Mouse (Mus musculus) stomach, postnatal 0 days (tissue): ENCODE results near the gene Prdx5. TPM values are rescaled to one million over a fixed set of nuclear protein-coding genes. Genes with fewer than 3 reads are reported as not detected.
A peak's percentile ranks its signal among the peaks of the same experiment; 100 is the strongest.

Source experiments
- ATAC-seq: fragments of 200-750 bp; cut with Nextera tagmentation; 2 replicates; pipeline ENCODE4 v1.8.0; 2017; ENCODE audit not compliant: low FRiP score, low TSS enrichment
- DNase-seq: peaks from one replicate; pipeline ENCODE4 v3.0.0-alpha.2; 2016; ENCODE audit warnings: low spot score
- H3K27ac ChIP-seq: fragments of 300-500 bp; sonication (generic); replicated peaks from 2 replicates; pipeline ENCODE4 v1.5.1; 2014; ENCODE audit warnings: mild to moderate bottlenecking, control low read depth
- H3K27me3 ChIP-seq: fragments of 300-500 bp; sonication (generic); 2 replicates; pipeline ENCODE4 v1.6.1; 2014; ENCODE audit warnings: low read length; ENCODE audit not compliant: control insufficient read depth, insufficient read depth
- H3K36me3 ChIP-seq: fragments of 300-500 bp; sonication (generic); 2 replicates; pipeline ENCODE4 v1.6.1; 2014; ENCODE audit warnings: low read length, mixed read lengths; ENCODE audit not compliant: control insufficient read depth, insufficient read depth
- H3K4me1 ChIP-seq: fragments of 300-500 bp; sonication (generic); replicated peaks from 2 replicates; pipeline ENCODE4 v1.6.1; 2014; ENCODE audit warnings: antibody characterized with exemption; ENCODE audit not compliant: control insufficient read depth, insufficient read depth
- H3K4me2 ChIP-seq: fragments of 300-500 bp; sonication (generic); replicated peaks from 2 replicates; pipeline ENCODE4 v1.6.1; 2014; ENCODE audit warnings: low read depth, mild to moderate bottlenecking, control low read depth, moderate library complexity
- H3K4me3 ChIP-seq: fragments of 300-500 bp; sonication (generic); 2 replicates; pipeline ENCODE4 v1.5.1; 2014; ENCODE audit warnings: low read depth, low read length, control low read depth
- H3K9ac ChIP-seq: fragments of 300-500 bp; sonication (generic); 2 replicates; pipeline ENCODE4 v1.6.1; 2014; ENCODE audit warnings: mild to moderate bottlenecking, low read length, control low read depth, mixed read lengths
- H3K9me3 ChIP-seq: fragments of 300-500 bp; sonication (generic); 2 replicates; pipeline ENCODE4 v1.6.1; 2016; ENCODE audit warnings: low read length; ENCODE audit not compliant: control insufficient read depth
- CTCF ChIP-seq: IDR thresholded peaks from 2 replicates; pipeline ENCODE4 v1.5.1; 2016; ENCODE audit warnings: antibody characterized with exemption, low read depth, mild to moderate bottlenecking, moderate library complexity
- EP300 ChIP-seq: optimal IDR thresholded peaks from 2 replicates; pipeline ENCODE3; 2016; ENCODE audit warnings: antibody characterized with exemption
- WGBS: fragments of 180-500 bp; shearing (Covaris S2); extraction: QIAGEN DNeasy Blood & Tissue Kit; methylation state at CpG from one replicate; pipeline ENCODE4 v1.1.7; 2014; 5-methylcytosine and 5-hydroxymethylcytosine counted together
- polyA plus RNA-seq: library from polyadenylated mRNA; unstranded; fragments of >200 nt; fragmentation: Nextera tagmentation; extraction: Ambion mirVana; gene quantifications from 2 replicates; pipeline ENCODE4 v1.2.1, GENCODE M21; 2015

Gene Prdx5
- polyA plus RNA-seq, 1 experiment from 2014 or later: 537 TPM

DNA sequence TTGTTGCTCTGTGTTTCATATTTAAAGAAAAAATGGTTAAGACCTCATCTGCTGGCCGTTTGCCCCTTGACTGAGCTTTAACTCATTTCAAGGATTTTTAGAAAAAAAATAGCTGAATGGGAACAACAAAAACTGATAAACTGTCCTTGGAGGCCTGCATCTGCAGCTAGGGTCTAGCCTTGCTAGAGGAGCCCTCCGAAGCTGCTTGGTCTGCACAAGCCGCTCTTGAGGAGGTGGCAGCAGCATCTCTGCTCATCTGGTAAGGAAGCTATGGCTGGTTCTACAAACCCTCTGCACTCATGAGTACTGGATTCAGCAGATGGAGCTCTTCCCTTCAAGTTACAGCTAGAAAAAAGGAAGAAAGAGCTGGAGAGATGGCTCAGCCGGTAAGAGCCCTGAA is 31.9 kb downstream of the Prdx5 start:
- Histone ChIP-seq H3K27ac (no peak overlapping the region), H3K27me3 (no peaks in the 10 kb centered on the region), H3K9me3 (no peaks in the 10 kb centered on the region), H3K4me2 (no peak overlapping the region), H3K4me1 (no peaks in the 10 kb centered on the region), H3K4me3 (no peak overlapping the region), H3K36me3 (no peaks in the 10 kb centered on the region), H3K9ac (no peak overlapping the region)
- no peak for TF ChIP-seq CTCF
- TF ChIP-seq EP300: no peak
- 82% methylated on average over 4 of the region's 4 CpGs for WGBS
- ATAC-seq (no peak), DNase-seq (no peak)

DNA sequence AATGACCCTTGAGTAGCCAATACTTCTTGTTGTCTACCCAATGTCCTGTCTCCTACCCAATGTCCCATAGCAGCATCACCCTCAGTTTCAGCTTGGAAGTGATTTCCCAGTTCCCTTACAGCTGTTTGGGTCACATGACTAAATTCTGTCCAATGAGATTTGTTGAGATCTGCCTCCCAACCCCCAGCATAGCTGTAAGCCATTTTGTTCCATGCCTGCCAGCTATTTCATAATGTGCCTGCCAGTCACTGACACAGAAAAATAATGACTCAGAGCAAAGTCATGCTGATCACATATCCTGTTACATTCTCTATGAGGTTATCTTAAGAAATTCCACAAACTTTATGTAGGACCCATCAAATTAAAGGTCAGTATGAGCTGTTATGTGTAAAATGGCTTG is 33.1 kb downstream of the Prdx5 start:
- Histone ChIP-seq H3K9ac (no peak overlapping the region), H3K27ac (no peak overlapping the region), H3K4me3 (no peak overlapping the region), H3K9me3 (no peaks in the 10 kb centered on the region), H3K4me1 (no peaks in the 10 kb centered on the region), H3K4me2 (no peak overlapping the region), H3K36me3 (no peaks in the 10 kb centered on the region), H3K27me3 (no peaks in the 10 kb centered on the region)
- no peak for DNase-seq
- no peak for TF ChIP-seq EP300
- TF ChIP-seq CTCF: no peak
- peak; percentile 21; the same call in 1 of the 2 replicates for ATAC-seq

DNA sequence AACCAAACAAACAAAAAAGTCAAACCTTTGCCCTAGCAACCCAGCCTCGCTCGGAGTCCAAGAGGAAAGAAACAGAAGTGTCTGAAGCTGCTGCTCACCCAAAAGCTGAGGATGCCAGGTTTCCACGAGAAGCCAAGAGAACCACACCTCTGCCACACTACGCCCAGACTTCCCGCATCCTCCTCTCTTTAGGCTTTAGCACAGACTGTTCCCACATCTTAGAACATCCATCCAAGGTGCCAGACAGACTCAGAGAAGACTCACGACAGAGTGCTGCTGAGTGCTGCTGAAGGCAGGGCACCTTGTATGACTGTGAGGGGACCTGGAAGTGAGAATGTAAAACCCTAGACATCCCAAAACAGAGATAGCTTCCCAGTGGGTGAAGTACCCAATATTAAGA is 34.1 kb downstream of the Prdx5 start:
- TF ChIP-seq CTCF (no peak), EP300 (no peak)
- Histone ChIP-seq H3K4me1 (no peaks in the 10 kb centered on the region), H3K36me3 (no peaks in the 10 kb centered on the region), H3K4me3 (no peak overlapping the region), H3K27ac (no peak overlapping the region), H3K9me3 (no peaks in the 10 kb centered on the region), H3K9ac (no peak overlapping the region), H3K4me2 (no peak overlapping the region), H3K27me3 (no peaks in the 10 kb centered on the region)
- no peak for DNase-seq
- 78% methylated on average over 6 of the region's 6 CpGs for WGBS
- ATAC-seq: no peak

DNA sequence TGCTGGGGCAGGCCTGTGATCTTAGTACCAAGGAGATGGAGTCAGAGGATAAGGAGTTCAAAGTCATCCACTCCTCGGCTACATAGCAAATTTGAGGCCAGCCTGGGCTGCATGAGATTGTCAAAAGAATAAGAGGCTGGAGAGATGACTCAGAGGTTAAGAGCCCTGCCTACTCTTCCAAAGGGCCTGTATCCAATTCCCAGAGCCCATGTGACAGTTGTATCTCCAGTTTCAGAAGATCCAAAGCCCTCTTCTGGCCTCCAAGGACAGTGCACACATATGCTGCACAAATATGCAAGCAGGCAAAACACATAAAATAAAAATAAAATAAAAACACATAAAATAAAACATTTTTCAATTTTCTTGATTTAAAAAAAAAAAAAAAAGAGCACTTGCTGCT is 35.6 kb downstream of the Prdx5 start:
- no peak overlapping the region for H3K4me3 ChIP-seq
- H3K27ac ChIP-seq: no peak overlapping the region
- H3K4me1 ChIP-seq: no peaks in the 10 kb centered on the region
- no peak for ATAC-seq
- no peak for TF ChIP-seq EP300
- no peak for TF ChIP-seq CTCF
- H3K4me2 ChIP-seq: no peak overlapping the region
- no peak for DNase-seq
- H3K27me3 ChIP-seq: no peaks in the 10 kb centered on the region
- H3K9ac ChIP-seq: no peak overlapping the region
- 77% methylated on average over 1 of the region's 1 CpGs for WGBS
- no peaks in the 10 kb centered on the region for H3K9me3 ChIP-seq
- no peaks in the 10 kb centered on the region for H3K36me3 ChIP-seq

DNA sequence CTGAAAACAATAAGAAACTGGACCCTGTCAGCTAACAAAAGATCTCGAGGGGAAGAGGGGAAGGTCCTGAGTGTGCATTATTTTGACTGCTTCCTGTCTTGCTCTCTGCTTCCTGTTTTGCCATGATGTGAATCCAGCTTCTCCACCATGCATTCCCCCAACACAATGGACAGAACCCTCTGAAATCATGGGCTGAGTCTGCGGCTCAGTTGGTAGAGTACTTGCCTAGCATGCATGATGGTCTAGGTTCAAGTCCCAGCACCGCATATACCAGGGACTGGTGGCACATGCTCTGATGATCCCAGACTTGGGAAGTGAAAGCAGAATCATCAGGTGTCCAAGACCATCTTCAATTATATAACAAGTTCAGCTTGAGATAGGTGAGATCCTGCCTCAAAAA is 37.2 kb downstream of the Prdx5 start:
- H3K27ac ChIP-seq: no peak overlapping the region
- TF ChIP-seq EP300 (no peak), CTCF (no peak)
- H3K9me3 ChIP-seq: no peaks in the 10 kb centered on the region
- WGBS: 72% methylated on average over 3 of the region's 3 CpGs
- no peak for ATAC-seq
- H3K36me3 ChIP-seq: no peaks in the 10 kb centered on the region
- H3K4me2 ChIP-seq: no peak overlapping the region
- H3K4me1 ChIP-seq: no peaks in the 10 kb centered on the region
- H3K9ac ChIP-seq: no peak overlapping the region
- no peak overlapping the region for H3K4me3 ChIP-seq
- no peak for DNase-seq
- no peaks in the 10 kb centered on the region for H3K27me3 ChIP-seq

DNA sequence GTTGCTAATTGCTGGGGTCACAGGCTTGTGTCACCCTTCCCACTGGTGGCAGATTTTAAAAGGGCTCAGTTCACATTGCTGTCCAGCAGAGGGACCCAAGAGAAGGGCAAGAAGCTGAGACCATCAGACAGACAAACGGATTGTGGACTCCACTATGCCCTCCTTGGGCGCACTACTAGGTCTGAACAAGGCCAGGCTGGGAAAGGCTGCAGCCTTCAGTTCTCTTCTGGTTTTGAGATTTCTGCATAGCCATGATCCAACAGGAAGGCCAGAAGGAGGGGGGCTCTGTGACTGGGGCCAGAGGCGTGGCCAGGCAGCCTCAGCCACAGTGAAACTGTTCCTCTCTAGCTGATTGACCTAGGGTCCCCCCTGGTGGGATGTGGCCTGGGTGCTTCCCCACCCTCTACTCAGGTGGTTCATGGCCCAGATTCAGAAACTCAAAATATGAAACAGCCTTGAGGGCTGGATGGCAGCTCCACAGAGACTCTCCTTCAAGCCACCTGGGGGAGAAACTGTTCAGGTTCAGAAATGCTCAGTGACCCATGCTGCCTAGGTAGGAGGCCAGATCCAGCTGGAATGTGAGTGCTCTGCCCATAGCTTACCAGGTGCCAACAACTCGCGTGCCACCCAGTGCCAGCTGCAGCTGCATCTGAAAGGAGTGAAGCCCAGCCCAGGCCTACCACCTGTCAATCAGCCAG is 38.2 kb downstream of the Prdx5 start:
- Histone ChIP-seq H3K4me3 (no peak overlapping the region), H3K9ac (no peak overlapping the region), H3K27ac (no peak overlapping the region), H3K9me3 (no peaks in the 10 kb centered on the region), H3K36me3 (no peaks in the 10 kb centered on the region), H3K4me1 (no peaks in the 10 kb centered on the region), H3K27me3 (no peaks in the 10 kb centered on the region), H3K4me2 (no peak overlapping the region)
- no peak for DNase-seq
- TF ChIP-seq EP300: no peak
- TF ChIP-seq CTCF: peak; percentile 79
- WGBS: 57% methylated on average over 5 of the region's 5 CpGs
- peak; percentile 52 for ATAC-seq
